Mouse (Mus musculus) myocyte (in vitro differentiated cells): ENCODE results near the gene Gm20388.
A peak's percentile ranks its signal among the peaks of the same experiment; 100 is the strongest.

Source experiments
- CEBPB ChIP-seq: IDR thresholded peaks from 2 replicates; pipeline ENCODE4 v1.6.1; 2011; ENCODE audit warnings: mild to moderate bottlenecking, moderate library complexity; ENCODE audit not compliant: poor library complexity, insufficient read depth, severe bottlenecking
- E2F4 ChIP-seq: IDR thresholded peaks from one replicate; pipeline ENCODE4 v1.6.1; 2011; ENCODE audit warnings: mild to moderate bottlenecking, control low read depth, moderate library complexity; ENCODE audit not compliant: insufficient read depth
- MAX ChIP-seq: IDR thresholded peaks from one replicate; pipeline ENCODE4 v1.6.1; 2011; ENCODE audit warnings: low read depth, mild to moderate bottlenecking, control low read depth
- MYOD1 ChIP-seq, 3 experiments: IDR thresholded peaks; one replicate each; pipeline ENCODE4 v1.6.1; 2011; ENCODE audit warnings: control low read depth in 2 of 3, low read depth in 2 of 3, mild to moderate bottlenecking in 2 of 3, moderate library complexity in 1 of 3; ENCODE audit not compliant: insufficient read length in 2 of 3, control insufficient read depth in 1 of 3
- MYOG ChIP-seq, 3 experiments: IDR thresholded peaks; one replicate each; pipeline ENCODE4 v1.6.1; 2011; ENCODE audit warnings: control low read depth in 2 of 3, low read depth in 2 of 3, mild to moderate bottlenecking in 2 of 3; ENCODE audit not compliant: insufficient read length in 2 of 3, control insufficient read depth in 1 of 3, insufficient read depth in 1 of 3
- POLR2A ChIP-seq: IDR thresholded peaks from one replicate; pipeline ENCODE4 v1.6.1; 2011; ENCODE audit warnings: low read depth, mild to moderate bottlenecking, control low read depth, moderate library complexity; ENCODE audit not compliant: insufficient read length
- POLR2AphosphoS2 ChIP-seq: IDR thresholded peaks from one replicate; pipeline ENCODE4 v1.6.1; 2011; ENCODE audit warnings: low read depth, control low read depth; ENCODE audit not compliant: insufficient read length
- TCF12 ChIP-seq: IDR thresholded peaks from one replicate; pipeline ENCODE4 v1.6.1; 2011; ENCODE audit warnings: mild to moderate bottlenecking, control low read depth; ENCODE audit not compliant: poor library complexity, insufficient read depth, severe bottlenecking
- TCF3 ChIP-seq: IDR thresholded peaks from one replicate; pipeline ENCODE4 v1.6.1; 2011; ENCODE audit warnings: low read depth, control low read depth; ENCODE audit not compliant: insufficient read length

GRCm38 (mm10) chr8:120520707-120521590 lies 610.3 kb downstream of the Gm20388 start:
- TF ChIP-seq MAX: no peak
- TF ChIP-seq E2F4: no peak
- peak in 2 of 3 experiments; percentile 23 to 62 for TF ChIP-seq MYOG (IDR thresholded peaks at IDR 0.05; ENCODE audit: control insufficient read depth in 1 of 3, insufficient read depth in 1 of 3, insufficient read length in 2 of 3, low read depth in 2 of 3)
- TF ChIP-seq TCF3: no peak
- no peak for TF ChIP-seq TCF12
- TF ChIP-seq POLR2AphosphoS2: no peak
- TF ChIP-seq POLR2A: no peak
- TF ChIP-seq CEBPB: no peak
- peak in 1 of 3 experiments; percentile 32 for TF ChIP-seq MYOD1 (IDR thresholded peaks at IDR 0.05; ENCODE audit: control insufficient read depth in 1 of 3, insufficient read length in 2 of 3, low read depth in 2 of 3)
